Mouse (Mus musculus): ENCODE results near the gene Adrb1.

Gene Adrb1

GRCm38 (mm10) chr19:56721387-56722211, at the start of gene Adrb1:
Gene Adrb1, plus strand, starts transcription at chr19:56722199.
- DNase-seq (ENCODE audit: low spot score in 2 of 2) = peak; percentile 12 to 35

GRCm38 (mm10) chr19:56675690-56676089, 46.3 kb upstream of the Adrb1 start:
- DNase-seq (ENCODE audit: low spot score in 2 of 2) = no peak

- no peak for DNase-seq (ENCODE audit: low spot score in 2 of 2)
These were observed 45.5 kb upstream of the Adrb1 start for GRCm38 (mm10) chr19:56676506-56676905.

GRCm38 (mm10) chr19:56677611-56678010, 44.4 kb upstream of the Adrb1 start:
- no peak for DNase-seq (ENCODE audit: low spot score in 2 of 2)

GRCm38 (mm10) chr19:56678516-56678915, 43.5 kb upstream of the Adrb1 start:
- no peak for DNase-seq (ENCODE audit: low spot score in 2 of 2)

- DNase-seq (ENCODE audit: low spot score in 2 of 2) = no peak
These were observed 42.6 kb upstream of the Adrb1 start for GRCm38 (mm10) chr19:56679213-56679965.

- DNase-seq (ENCODE audit: low spot score in 2 of 2) = no peak
These were observed 42.0 kb upstream of the Adrb1 start for GRCm38 (mm10) chr19:56679992-56680391.

- DNase-seq (ENCODE audit: low spot score in 2 of 2) = no peak
These were observed 39.7 kb upstream of the Adrb1 start for GRCm38 (mm10) chr19:56682297-56682696.

- DNase-seq (ENCODE audit: low spot score in 2 of 2) = no peak
These were observed 39.2 kb upstream of the Adrb1 start for GRCm38 (mm10) chr19:56682843-56683242.

GRCm38 (mm10) chr19:56685515-56685914, 36.5 kb upstream of the Adrb1 start:
- no peak for DNase-seq (ENCODE audit: low spot score in 2 of 2)

- no peak for DNase-seq (ENCODE audit: low spot score in 2 of 2)
These were observed 35.8 kb upstream of the Adrb1 start for GRCm38 (mm10) chr19:56686218-56686617.

- no peak for DNase-seq (ENCODE audit: low spot score in 2 of 2)
These were observed 34.9 kb upstream of the Adrb1 start for GRCm38 (mm10) chr19:56687026-56687635.

- no peak for DNase-seq (ENCODE audit: low spot score in 2 of 2)
These were observed 34.3 kb upstream of the Adrb1 start for GRCm38 (mm10) chr19:56687676-56688075.

GRCm38 (mm10) chr19:56688661-56689335, 33.2 kb upstream of the Adrb1 start:
- DNase-seq (ENCODE audit: low spot score in 2 of 2) = no peak

- no peak for DNase-seq (ENCODE audit: low spot score in 2 of 2)
These were observed 32.5 kb upstream of the Adrb1 start for GRCm38 (mm10) chr19:56689493-56689892.

- no peak for DNase-seq (ENCODE audit: low spot score in 2 of 2)
These were observed 30.9 kb upstream of the Adrb1 start for GRCm38 (mm10) chr19:56691103-56691502.

GRCm38 (mm10) chr19:56692451-56692850, 29.5 kb upstream of the Adrb1 start:
- no peak for DNase-seq (ENCODE audit: low spot score in 2 of 2)

- DNase-seq (ENCODE audit: low spot score in 2 of 2) = no peak
These were observed 24.4 kb upstream of the Adrb1 start for GRCm38 (mm10) chr19:56697370-56698144.

- no peak for DNase-seq (ENCODE audit: low spot score in 2 of 2)
These were observed 21.2 kb upstream of the Adrb1 start for GRCm38 (mm10) chr19:56700848-56701247.

- DNase-seq (ENCODE audit: low spot score in 2 of 2) = no peak
These were observed 20.5 kb upstream of the Adrb1 start for GRCm38 (mm10) chr19:56701404-56702033.

GRCm38 (mm10) chr19:56702039-56702438, 20.0 kb upstream of the Adrb1 start:
- no peak for DNase-seq (ENCODE audit: low spot score in 2 of 2)
